In the genomic region with DNA sequence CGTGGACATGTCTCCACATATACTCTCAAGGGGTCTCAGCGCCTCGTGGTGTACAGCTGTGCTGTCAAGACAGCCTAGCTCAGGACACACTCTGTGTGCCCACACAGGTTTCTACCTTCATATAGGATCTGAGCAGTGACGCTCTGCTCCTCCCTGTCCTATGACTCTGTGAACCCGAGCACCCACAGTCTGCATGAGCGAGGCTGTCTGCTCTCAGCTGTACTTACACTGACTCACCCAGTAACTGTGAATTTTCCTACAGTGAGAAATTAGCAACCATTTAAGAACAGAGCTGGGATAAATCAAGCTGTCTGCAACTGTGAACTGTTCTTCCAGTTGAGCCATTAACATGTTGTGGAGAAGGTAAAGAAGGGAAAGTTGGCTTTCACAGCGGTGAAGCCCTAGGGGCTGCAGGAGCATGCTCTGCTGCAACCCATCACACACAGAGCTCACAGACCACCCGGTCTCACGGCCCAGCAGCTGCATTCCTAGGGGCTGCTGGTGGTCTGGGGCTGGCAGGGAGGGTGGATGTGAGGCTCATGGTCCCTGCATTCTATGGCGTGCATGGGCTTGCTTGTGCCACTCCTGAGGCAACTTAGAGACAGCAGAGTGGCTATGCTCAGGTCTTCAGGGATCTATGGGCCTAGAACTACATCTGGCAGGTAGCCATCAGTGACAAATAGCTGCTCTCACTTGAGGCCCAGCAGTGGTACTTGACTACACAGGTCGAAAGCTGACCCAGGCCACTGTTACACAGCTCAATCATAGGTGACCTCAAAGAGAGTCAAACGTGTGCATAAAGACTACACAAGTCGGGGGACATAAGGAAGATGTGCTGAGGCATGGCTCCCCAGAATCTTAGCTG, we compare ENCODE assay signal across 16 mouse cellular contexts. TPM values are rescaled to one million over a fixed set of nuclear protein-coding genes. Genes with fewer than 3 reads are reported as not detected.
DNase-seq lines count a peak whose midpoint lies in the region; ATAC-seq and TF ChIP-seq lines count a peak whose summit lies in the region.
"Had no signal": no experiment of that assay in that cellular context is flagged by ENCODE, and none has a peak within 500 bp of the region (broad histone marks: within the 10 kb centered on the region; RNA-seq: fewer than 3 reads in every experiment).

No protein-coding gene starts in this region.

- no peaks in the 10 kb centered on the region for H3K27me3 ChIP-seq in midbrain, embryonic 10.5 days (ENCODE audit: low read depth, poor library complexity, severe bottlenecking)
- H3K27me3 ChIP-seq: liver, embryonic 13.5 days had no signal

- H3K27ac ChIP-seq in cortical plate, adult 2 months (ENCODE audit: insufficient read depth, low read length), result 0 out of 2 replicates have a peak overlapping the region, but pooled peaks have one; percentile 33
- H3K27ac ChIP-seq in midbrain, embryonic 10.5 days (replicated peaks), result no peak overlapping the region
- H3K27ac ChIP-seq: liver, embryonic 13.5 days had no signal

- H3K36me3 ChIP-seq in midbrain, embryonic 10.5 days, result peaks cover 50% of the 10 kb centered on the region

- no peak for TF ChIP-seq CTCF in cortical plate, adult 2 months (IDR thresholded peaks at IDR 0.05; ENCODE audit: extremely low read depth, insufficient read depth, low read length)

- TF ChIP-seq POLR2A in cortical plate, adult 2 months (IDR thresholded peaks at IDR 0.05; ENCODE audit: extremely low read depth, insufficient read depth, low read length), result no peak

- peaks cover 15% of the 10 kb centered on the region for H3K4me1 ChIP-seq in cortical plate, adult 2 months (ENCODE audit: control insufficient read depth, insufficient read depth, low read length)
- peaks cover 3% of the 10 kb centered on the region; the same call in 1 of the 2 replicates for H3K4me1 ChIP-seq in midbrain, embryonic 10.5 days

- 86% methylated on average over 13 of the region's 13 CpGs for WGBS in midbrain, embryonic 10.5 days

- ATAC-seq in frontal cortex, adult (ENCODE audit: low TSS enrichment), result peak; percentile 89
- ATAC-seq: inflammation-experienced regulatory T-cells, adult 6 months; midbrain, embryonic 16.5 days had no signal

- intact Hi-C loops in left cerebral cortex, postnatal 10 days (cut with DNase I), result no loop called here

- DNase-seq in frontal cortex, postnatal 10 days (ENCODE audit: low spot score in 2 of 2), result no peak
- peak; percentile 22 for DNase-seq in left cerebral cortex, adult 11 months (ENCODE audit: low spot score)
- DNase-seq in left cerebral cortex, postnatal 10 days (ENCODE audit: extremely low spot score in 1 of 2, low spot score in 2 of 2), result no peak
- DNase-seq in mesoderm, embryonic 11.5 days (ENCODE audit: low read depth, low spot score), result peak; percentile 22
- DNase-seq in midbrain, embryonic 10.5 days (ENCODE audit: low spot score), result no peak
- DNase-seq in lung, adult 18-20 months, result no peak
- DNase-seq: cerebellum, adult 9-10 months; gastrocnemius, postnatal 10 days; liver, embryonic 13.5 days; thymus, postnatal 36 days had no signal

- H3K9me3 ChIP-seq in midbrain, embryonic 10.5 days (replicated peaks), result no peaks in the 10 kb centered on the region
- H3K9me3 ChIP-seq: liver, embryonic 13.5 days had no signal

- no peak overlapping the region for H3K4me3 ChIP-seq in cortical plate, adult 2 months (ENCODE audit: insufficient read depth, low read length)
- no peak overlapping the region for H3K4me3 ChIP-seq in midbrain, embryonic 10.5 days
- H3K4me3 ChIP-seq: erythroblast, embryonic 14.5 days; liver, embryonic 13.5 days had no signal

RNA-seq across cellular contexts. Expression of a gene that starts 36.6 kb away (rescaled TPM):
- total RNA-seq in left cerebral cortex, postnatal 10 days (2021), result 10 to 100 TPM; 34.4 to 34.5 TPM
- 15.7 and 16.1 TPM in 2 replicates for polyA plus RNA-seq in cortical plate, adult 2 months (2012; rRNA removed)
- 16.2 and 18.1 TPM in 2 replicates for polyA plus RNA-seq in midbrain, embryonic 10.5 days (2016; fragmentation: Nextera tagmentation; extraction: Ambion mirVana)

RNA-seq across cellular contexts. Expression of a gene that starts 37.8 kb away (rescaled TPM):
- total RNA-seq in left cerebral cortex, postnatal 10 days (2021), result 100 to 1,000 TPM; 366 to 371 TPM
- polyA plus RNA-seq in cortical plate, adult 2 months (2012; rRNA removed), result 467 and 482 TPM in 2 replicates
- polyA plus RNA-seq in midbrain, embryonic 10.5 days (2016; fragmentation: Nextera tagmentation; extraction: Ambion mirVana), result 108 and 127 TPM in 2 replicates

RNA-seq across cellular contexts. Expression of a gene that starts 37.8 kb away (rescaled TPM):
- total RNA-seq in left cerebral cortex, postnatal 10 days (2021), result not detected
- 0.23 and 0.31 TPM in 2 replicates for polyA plus RNA-seq in cortical plate, adult 2 months (2012; rRNA removed)
- not detected in 2 replicates for polyA plus RNA-seq in midbrain, embryonic 10.5 days (2016; fragmentation: Nextera tagmentation; extraction: Ambion mirVana)
- total RNA-seq: gastrocnemius, postnatal 10 days had no signal
- polyA plus RNA-seq: erythroblast, embryonic 14.5 days; heart, embryonic 14.5 days; liver, embryonic 13.5 days; midbrain, embryonic 16.5 days had no signal

RNA-seq across cellular contexts. Expression of a gene that starts 59.0 kb away (rescaled TPM):
- total RNA-seq in left cerebral cortex, postnatal 10 days (2021), result 1 to 10 TPM; 4.2 to 4.7 TPM
- polyA plus RNA-seq in cortical plate, adult 2 months (2012; rRNA removed), result 2.9 and 3.8 TPM in 2 replicates
- 9.5 and 11.3 TPM in 2 replicates for polyA plus RNA-seq in midbrain, embryonic 10.5 days (2016; fragmentation: Nextera tagmentation; extraction: Ambion mirVana)
- polyA plus RNA-seq: erythroblast, embryonic 14.5 days had no signal

Comparison
In these comparisons a context has a peak if more than half of its experiments do, and no peak if none do; other contexts are left out.
1. DNase-seq: peak in left cerebral cortex, adult 11 months (single experiment) and mesoderm, embryonic 11.5 days (single experiment); none in frontal cortex, postnatal 10 days (0 of 2), left cerebral cortex, postnatal 10 days (0 of 2), midbrain, embryonic 10.5 days (single experiment) and lung, adult 18-20 months (0 of 2).